Mouse (Mus musculus): ENCODE measurements around the gene Bag2.

- TF ChIP-seq CTCF (IDR thresholded peaks at IDR 0.05; ENCODE audit: low read depth, low read length) (no peak), TAL1 (conservative IDR thresholded peaks at IDR 0.05; ENCODE audit: low read depth, low read length) (no peak), GATA1 (IDR thresholded peaks at IDR 0.05; ENCODE audit: borderline replicate concordance, low read length) (no peak), GATA2 (IDR thresholded peaks at IDR 0.05; ENCODE audit: borderline replicate concordance, low read depth, low read length) (no peak)
Measured at GRCm38 (mm10) chr1:33749109-33749508, 8.5 kb downstream of the Bag2 start.

Measured in G1E (cell line).